Mouse (Mus musculus) C2C12 (cell line): ENCODE data around the gene Odf3. TPM values are rescaled to one million over a fixed set of nuclear protein-coding genes. Genes with fewer than 3 reads are reported as not detected.
A peak's percentile ranks its signal among the peaks of the same experiment; 100 is the strongest.
"Not testable (repeated sequence)": the region's sequence is repeated elsewhere in the genome, so short reads cannot be mapped to it uniquely, and the experiment has no call there.

Experiments
- H3K27me3 ChIP-seq: one replicate; pipeline ENCODE4 v1.6.1; 2011; ENCODE audit not compliant: control insufficient read depth, insufficient read depth, insufficient read length
- H3K36me3 ChIP-seq: one replicate; pipeline ENCODE4 v1.6.1; 2011; ENCODE audit not compliant: control insufficient read depth, insufficient read depth
- H3K4me3 ChIP-seq: one replicate; pipeline ENCODE4 v1.5.1; 2011; ENCODE audit warnings: mild to moderate bottlenecking, control low read depth; ENCODE audit not compliant: poor library complexity, insufficient read depth, severe bottlenecking
- H3K79me2 ChIP-seq: one replicate; pipeline ENCODE4 v1.6.1; 2011; ENCODE audit not compliant: control insufficient read depth, insufficient read depth
- H3K79me3 ChIP-seq: one replicate; pipeline ENCODE4 v1.6.1; 2011; ENCODE audit warnings: low read depth, control low read depth
- H3ac ChIP-seq: one replicate; pipeline ENCODE3; 2011; ENCODE audit warnings: low read depth; ENCODE audit not compliant: control insufficient read depth, insufficient read length
- CEBPB ChIP-seq: IDR thresholded peaks from one replicate; pipeline ENCODE4 v1.6.1; 2011; ENCODE audit warnings: low read depth, mild to moderate bottlenecking, control low read depth, moderate library complexity
- CTCF ChIP-seq: IDR thresholded peaks from one replicate; pipeline ENCODE4 v1.5.1; 2011; ENCODE audit not compliant: control insufficient read depth, insufficient read depth, insufficient read length
- FOSL1 ChIP-seq: IDR thresholded peaks from one replicate; pipeline ENCODE4 v1.8.0; 2011; ENCODE audit warnings: mild to moderate bottlenecking, low read length; ENCODE audit not compliant: poor library complexity, insufficient read depth, severe bottlenecking
- MAX ChIP-seq: IDR thresholded peaks from one replicate; pipeline ENCODE4 v1.6.1; 2011; ENCODE audit warnings: mild to moderate bottlenecking, control low read depth
- MYOD1 ChIP-seq: IDR thresholded peaks from one replicate; pipeline ENCODE4 v1.6.1; 2011; ENCODE audit warnings: low read depth; ENCODE audit not compliant: control insufficient read depth, insufficient read length
- MYOG ChIP-seq: IDR thresholded peaks from one replicate; pipeline ENCODE4 v1.6.1; 2011; ENCODE audit not compliant: control insufficient read depth, insufficient read length; ENCODE audit errors: extremely low read depth
- USF1 ChIP-seq: IDR thresholded peaks from one replicate; pipeline ENCODE4 v1.6.1; 2011; ENCODE audit warnings: low read depth, mild to moderate bottlenecking, control low read depth, moderate library complexity
- polyA plus RNA-seq: library from polyadenylated mRNA; unstranded; fragments of >200 nt; fragmentation: generic; extraction: Trizol; gene quantifications from one replicate; pipeline ENCODE4 v1.2.1, GENCODE M21; 2012; ENCODE audit warnings: missing spikeins

Odf3 gene
- polyA plus RNA-seq, 1 experiment: 0.02 TPM

DNA sequence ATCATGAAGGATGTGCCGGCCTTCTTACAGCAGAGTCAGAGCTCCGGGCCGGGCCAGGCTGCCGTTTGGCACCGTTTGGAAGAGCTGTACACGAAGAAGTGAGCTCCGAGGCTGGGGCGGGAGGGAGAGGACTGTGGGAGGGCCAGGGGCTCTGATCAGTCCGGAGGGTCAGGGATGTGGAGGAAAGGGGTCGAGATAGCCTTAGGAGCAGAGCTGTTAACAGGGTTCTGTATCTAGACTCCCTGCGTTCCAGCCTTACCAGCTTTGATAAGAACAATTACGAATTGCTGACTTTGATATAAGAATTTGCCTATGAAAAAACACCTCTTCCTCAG, 34.8 kb downstream of the Odf3 start:
- peak overlapping the region; percentile 87 for H3ac ChIP-seq
- peaks cover 42% of the 10 kb centered on the region for H3K79me2 ChIP-seq
- H3K36me3 ChIP-seq: peaks cover 27% of the 10 kb centered on the region
- no peak for TF ChIP-seq FOSL1
- no peak for TF ChIP-seq MAX
- TF ChIP-seq MYOD1: no peak
- TF ChIP-seq USF1: no peak
- H3K27me3 ChIP-seq: no peaks in the 10 kb centered on the region
- peaks cover 20% of the 10 kb centered on the region for H3K79me3 ChIP-seq
- H3K4me3 ChIP-seq: peak overlapping the region; percentile 72

DNA sequence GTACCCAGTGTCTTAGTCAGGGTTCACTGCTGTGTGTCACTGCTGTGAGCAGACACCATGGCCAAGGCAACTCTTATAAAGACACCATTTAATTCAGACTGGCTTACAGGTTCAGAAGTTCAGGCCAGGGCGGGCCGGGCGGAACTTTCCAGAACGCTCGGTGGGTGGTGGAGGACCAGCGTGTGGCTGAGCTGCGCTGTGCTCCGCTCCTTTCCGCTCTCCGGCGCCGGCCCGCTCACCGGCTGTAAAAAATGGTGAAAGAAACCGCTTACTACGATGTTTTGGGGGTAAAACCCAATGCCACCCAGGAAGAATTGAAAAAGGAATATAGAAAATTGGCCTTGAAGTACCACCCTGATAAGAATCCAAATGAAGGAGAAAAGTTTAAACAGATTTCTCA, 43.0 kb downstream of the Odf3 start:
- not testable (repeated sequence) for H3K79me2 ChIP-seq, H3K27me3 ChIP-seq, H3K79me3 ChIP-seq, H3K4me3 ChIP-seq, H3ac ChIP-seq
- H3K36me3 ChIP-seq: peaks cover 66% of the 10 kb centered on the region

DNA sequence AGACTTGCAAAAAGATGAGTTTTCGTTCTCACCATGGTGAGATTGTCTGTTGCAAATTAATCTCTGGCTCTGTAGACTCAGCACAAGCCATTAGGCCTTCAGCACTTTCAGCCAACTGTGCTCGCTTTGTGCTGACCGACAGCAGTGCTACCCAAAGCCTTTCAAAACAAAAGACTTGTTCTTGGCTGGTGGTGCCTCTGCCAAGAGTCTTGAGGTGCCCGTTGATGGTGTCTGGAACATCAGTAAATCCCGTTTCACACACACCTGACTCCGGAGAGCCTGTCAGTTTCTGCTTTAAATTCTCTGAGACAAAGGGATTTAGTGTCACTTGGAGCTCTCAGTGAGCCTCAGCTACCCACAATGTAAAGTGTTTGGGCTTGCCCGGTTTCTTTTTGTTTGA, 46.4 kb downstream of the Odf3 start:
- TF ChIP-seq MYOD1: no peak
- TF ChIP-seq FOSL1: no peak
- no peak for TF ChIP-seq MAX
- no peak for TF ChIP-seq MYOG
- TF ChIP-seq CEBPB: no peak

DNA sequence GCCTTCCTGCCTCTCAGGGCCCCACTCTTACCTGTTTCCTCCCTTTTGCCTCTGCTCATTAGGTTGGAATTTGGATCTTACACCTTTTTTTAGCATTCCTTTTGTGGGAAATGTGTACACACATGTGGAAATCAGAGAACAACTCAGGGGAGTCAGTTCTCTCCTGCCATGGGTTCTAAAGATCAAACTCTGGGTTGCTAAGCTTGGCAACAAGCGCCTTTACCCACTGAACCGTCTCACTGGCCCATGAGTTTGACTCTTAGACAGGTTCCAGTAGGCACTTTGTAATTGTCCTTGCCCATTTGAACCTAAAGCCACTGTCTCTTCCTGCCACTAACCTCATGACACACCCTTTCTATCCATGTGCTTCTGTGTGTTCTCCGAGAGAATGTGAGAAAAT, 47.0 kb downstream of the Odf3 start:
- H3K4me3 ChIP-seq: no peak overlapping the region
- H3K79me2 ChIP-seq: no peaks in the 10 kb centered on the region
- no peaks in the 10 kb centered on the region for H3K27me3 ChIP-seq
- H3K79me3 ChIP-seq: no peaks in the 10 kb centered on the region
- H3K36me3 ChIP-seq: peaks cover 60% of the 10 kb centered on the region
- no peak overlapping the region for H3ac ChIP-seq
- TF ChIP-seq MYOG: no peak
- no peak for TF ChIP-seq CTCF
- TF ChIP-seq CEBPB: no peak
- no peak for TF ChIP-seq USF1
- TF ChIP-seq FOSL1: no peak
- TF ChIP-seq MAX: no peak
- no peak for TF ChIP-seq MYOD1

More for the DNA sequence above, 46.4 kb downstream of the Odf3 start:
- H3K36me3 ChIP-seq: peaks cover 66% of the 10 kb centered on the region
- H3K79me2 ChIP-seq: no peaks in the 10 kb centered on the region
- H3ac ChIP-seq: no peak overlapping the region
- no peaks in the 10 kb centered on the region for H3K27me3 ChIP-seq
- H3K4me3 ChIP-seq: no peak overlapping the region
- H3K79me3 ChIP-seq: no peaks in the 10 kb centered on the region

DNA sequence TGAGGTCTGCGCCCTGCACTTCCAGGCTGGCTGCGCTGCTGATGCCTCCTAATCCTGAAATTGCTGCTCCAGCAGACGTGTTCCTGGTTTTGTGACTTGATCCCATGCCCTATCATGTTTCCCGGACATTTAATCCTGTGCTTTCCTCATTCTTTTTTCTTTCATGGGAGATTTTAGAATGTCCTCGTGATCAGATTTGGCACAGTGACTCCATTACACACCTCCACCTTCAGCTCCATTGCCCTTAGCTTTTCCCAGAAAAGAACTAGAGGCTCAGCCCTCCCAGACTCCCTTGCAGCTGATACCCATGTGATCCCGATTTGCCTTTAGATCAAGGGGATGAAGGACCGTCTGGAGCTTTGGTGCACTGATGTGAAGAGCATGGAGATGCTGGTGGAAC, 50.3 kb downstream of the Odf3 start:
- Histone ChIP-seq H3K79me2 (no peaks in the 10 kb centered on the region), H3K79me3 (no peaks in the 10 kb centered on the region), H3ac (no peak overlapping the region), H3K27me3 (no peaks in the 10 kb centered on the region), H3K4me3 (no peak overlapping the region), H3K36me3 (peaks cover 46% of the 10 kb centered on the region)
- TF ChIP-seq USF1 (no peak), MYOG (no peak), CEBPB (no peak), CTCF (no peak), MYOD1 (no peak), MAX (no peak), FOSL1 (no peak)

DNA sequence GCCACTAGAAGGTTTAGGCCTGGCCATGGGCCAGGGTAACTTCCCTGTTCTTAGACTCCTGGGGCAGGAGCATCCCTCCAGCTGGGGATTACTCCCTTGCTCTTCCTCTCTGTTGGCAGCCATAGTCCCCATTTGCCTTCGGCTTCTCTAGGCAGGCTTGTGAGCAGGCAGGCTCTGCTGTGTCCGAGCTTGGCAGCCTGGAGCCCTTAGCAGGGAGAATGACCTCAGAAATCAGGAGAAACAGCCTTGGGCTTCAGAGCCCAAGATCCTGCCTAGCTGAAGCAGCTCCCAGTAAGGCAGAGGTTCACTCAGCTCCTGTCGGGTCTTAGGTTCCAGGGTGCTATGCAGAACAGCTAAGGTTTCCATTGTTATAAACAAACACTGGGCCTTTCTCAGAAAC, 51.5 kb downstream of the Odf3 start:
- no peaks in the 10 kb centered on the region for H3K79me2 ChIP-seq
- H3K36me3 ChIP-seq: peaks cover 40% of the 10 kb centered on the region
- no peaks in the 10 kb centered on the region for H3K79me3 ChIP-seq
- TF ChIP-seq MYOD1: no peak
- H3ac ChIP-seq: no peak overlapping the region
- no peak overlapping the region for H3K4me3 ChIP-seq
- no peaks in the 10 kb centered on the region for H3K27me3 ChIP-seq

DNA sequence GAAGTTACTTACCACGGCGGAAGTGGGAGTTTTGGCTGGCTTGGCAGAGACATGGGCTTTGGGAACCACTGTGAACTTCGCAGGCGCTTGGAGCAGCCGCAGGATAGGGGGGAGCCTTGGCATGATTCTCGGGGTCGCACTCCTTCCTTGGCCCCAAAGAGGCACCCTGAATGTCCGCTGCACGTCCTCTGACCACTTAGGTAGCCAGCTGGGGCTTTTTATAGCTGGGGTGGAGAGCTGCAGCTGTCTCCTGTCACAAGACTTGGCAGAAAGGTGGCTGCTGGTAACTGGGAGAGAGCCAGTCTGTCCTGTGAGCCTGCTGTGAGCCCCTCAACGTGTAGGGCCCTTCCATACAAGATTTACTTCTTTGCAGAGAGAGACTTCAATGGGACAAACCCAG, 52.6 kb downstream of the Odf3 start, which contains the start of gene Cox8b:
Cox8b (minus strand) TSS at position 227 of the 400 bp plus-strand sequence.
- Histone ChIP-seq H3K36me3 (peaks cover 32% of the 10 kb centered on the region), H3K79me2 (no peaks in the 10 kb centered on the region), H3K79me3 (no peaks in the 10 kb centered on the region), H3K4me3 (no peak within 1 kb of the TSS), H3ac (no peak within 1 kb of the TSS), H3K27me3 (no peaks in the 10 kb centered on the region)
- no peak for TF ChIP-seq CTCF
- TF ChIP-seq FOSL1: no peak
- TF ChIP-seq CEBPB: no peak
- no peak for TF ChIP-seq MYOG
- TF ChIP-seq MAX: no peak
- no peak for TF ChIP-seq MYOD1
- no peak for TF ChIP-seq USF1
